Mouse (Mus musculus) stomach, postnatal 0 days (tissue): Measurements from ENCODE around the gene Amy2a5. TPM values are rescaled to one million over a fixed set of nuclear protein-coding genes. Genes with fewer than 3 reads are reported as not detected.
"Not testable (repeated sequence)": the region's sequence is repeated elsewhere in the genome, so short reads cannot be mapped to it uniquely, and the experiment has no call there.

Experiments
- ATAC-seq: fragments of 200-750 bp; cut with Nextera tagmentation; 2 replicates; pipeline ENCODE4 v1.8.0; 2017; ENCODE audit not compliant: low FRiP score, low TSS enrichment
- DNase-seq: peaks from one replicate; pipeline ENCODE4 v3.0.0-alpha.2; 2016; ENCODE audit warnings: low spot score
- H3K27ac ChIP-seq: fragments of 300-500 bp; sonication (generic); replicated peaks from 2 replicates; pipeline ENCODE4 v1.5.1; 2014; ENCODE audit warnings: mild to moderate bottlenecking, control low read depth
- H3K27me3 ChIP-seq: fragments of 300-500 bp; sonication (generic); 2 replicates; pipeline ENCODE4 v1.6.1; 2014; ENCODE audit warnings: low read length; ENCODE audit not compliant: control insufficient read depth, insufficient read depth
- H3K36me3 ChIP-seq: fragments of 300-500 bp; sonication (generic); 2 replicates; pipeline ENCODE4 v1.6.1; 2014; ENCODE audit warnings: low read length, mixed read lengths; ENCODE audit not compliant: control insufficient read depth, insufficient read depth
- H3K4me1 ChIP-seq: fragments of 300-500 bp; sonication (generic); replicated peaks from 2 replicates; pipeline ENCODE4 v1.6.1; 2014; ENCODE audit warnings: antibody characterized with exemption; ENCODE audit not compliant: control insufficient read depth, insufficient read depth
- H3K4me2 ChIP-seq: fragments of 300-500 bp; sonication (generic); replicated peaks from 2 replicates; pipeline ENCODE4 v1.6.1; 2014; ENCODE audit warnings: low read depth, mild to moderate bottlenecking, control low read depth, moderate library complexity
- H3K4me3 ChIP-seq: fragments of 300-500 bp; sonication (generic); 2 replicates; pipeline ENCODE4 v1.5.1; 2014; ENCODE audit warnings: low read depth, low read length, control low read depth
- H3K9ac ChIP-seq: fragments of 300-500 bp; sonication (generic); 2 replicates; pipeline ENCODE4 v1.6.1; 2014; ENCODE audit warnings: mild to moderate bottlenecking, low read length, control low read depth, mixed read lengths
- H3K9me3 ChIP-seq: fragments of 300-500 bp; sonication (generic); 2 replicates; pipeline ENCODE4 v1.6.1; 2016; ENCODE audit warnings: low read length; ENCODE audit not compliant: control insufficient read depth
- CTCF ChIP-seq: IDR thresholded peaks from 2 replicates; pipeline ENCODE4 v1.5.1; 2016; ENCODE audit warnings: antibody characterized with exemption, low read depth, mild to moderate bottlenecking, moderate library complexity
- EP300 ChIP-seq: optimal IDR thresholded peaks from 2 replicates; pipeline ENCODE3; 2016; ENCODE audit warnings: antibody characterized with exemption
- WGBS: fragments of 180-500 bp; shearing (Covaris S2); extraction: QIAGEN DNeasy Blood & Tissue Kit; methylation state at CpG from one replicate; pipeline ENCODE4 v1.1.7; 2014; 5-methylcytosine and 5-hydroxymethylcytosine counted together
- polyA plus RNA-seq: library from polyadenylated mRNA; unstranded; fragments of >200 nt; fragmentation: Nextera tagmentation; extraction: Ambion mirVana; gene quantifications from 2 replicates; pipeline ENCODE4 v1.2.1, GENCODE M21; 2015

Gene Amy2a5
- 0.41 and 0.57 TPM in 2 replicates for polyA plus RNA-seq

GRCm38 (mm10) chr3:113258737-113259136, at the start of gene Amy2a5:
Gene Amy2a5, minus strand, starts transcription at chr3:113258837.
- ATAC-seq, H3K36me3 ChIP-seq, H3K9ac ChIP-seq, H3K9me3 ChIP-seq, H3K4me1 ChIP-seq, H3K4me2 ChIP-seq, H3K27me3 ChIP-seq, DNase-seq, H3K4me3 ChIP-seq, H3K27ac ChIP-seq: not testable (repeated sequence)
- no CpG with 5 or more reads among the region's 4 CpGs for WGBS

- no CpG with 5 or more reads among the region's 4 CpGs for WGBS
- not testable (repeated sequence) for H3K27me3 ChIP-seq, H3K4me3 ChIP-seq, H3K9ac ChIP-seq, H3K9me3 ChIP-seq, H3K4me1 ChIP-seq, H3K4me2 ChIP-seq, ATAC-seq, DNase-seq, H3K27ac ChIP-seq, H3K36me3 ChIP-seq
Measured at GRCm38 (mm10) chr3:113291349-113291748, 32.7 kb upstream of the Amy2a5 start, which contains the start of gene Amy2a4. Gene Amy2a4, minus strand, starts transcription at chr3:113291449.

GRCm38 (mm10) chr3:113280285-113280684, 21.6 kb upstream of the Amy2a5 start:
- not testable (repeated sequence) for DNase-seq, H3K4me3 ChIP-seq, H3K27me3 ChIP-seq

GRCm38 (mm10) chr3:113279586-113279985, 20.9 kb upstream of the Amy2a5 start:
- H3K4me1 ChIP-seq, H3K27me3 ChIP-seq, H3K4me2 ChIP-seq, DNase-seq, ATAC-seq, H3K4me3 ChIP-seq, H3K9ac ChIP-seq, H3K27ac ChIP-seq, H3K36me3 ChIP-seq, H3K9me3 ChIP-seq: not testable (repeated sequence)

More at GRCm38 (mm10) chr3:113280285-113280684, 21.6 kb upstream of the Amy2a5 start:
- H3K27ac ChIP-seq, H3K9ac ChIP-seq, H3K4me1 ChIP-seq, H3K9me3 ChIP-seq, ATAC-seq, H3K4me2 ChIP-seq, H3K36me3 ChIP-seq: not testable (repeated sequence)

- no peak for DNase-seq
- 62% methylated on average over 1 of the region's 1 CpGs for WGBS
- TF ChIP-seq EP300 (no peak), CTCF (no peak)
Measured at GRCm38 (mm10) chr3:113227115-113227514, 31.5 kb downstream of the Amy2a5 start.

More at GRCm38 (mm10) chr3:113227115-113227514, 31.5 kb downstream of the Amy2a5 start:
- H3K4me3 ChIP-seq, result no peak overlapping the region
- H3K36me3 ChIP-seq, result no peaks in the 10 kb centered on the region
- H3K27me3 ChIP-seq, result no peaks in the 10 kb centered on the region
- H3K27ac ChIP-seq, result no peak overlapping the region
- no peak for ATAC-seq
- no peaks in the 10 kb centered on the region for H3K4me1 ChIP-seq
- H3K9ac ChIP-seq, result no peak overlapping the region
- H3K4me2 ChIP-seq, result no peak overlapping the region
- no peaks in the 10 kb centered on the region for H3K9me3 ChIP-seq

Other genes starting within 250 kb of the Amy2a5 start
- gene Amy2a4, start 32.6 kb upstream of the Amy2a5 start, polyA plus RNA-seq, result 4.4 and 7.0 TPM in 2 replicates
- 4.4 and 7.0 TPM in 2 replicates for gene Amy2a3, start 65.2 kb upstream of the Amy2a5 start, polyA plus RNA-seq
- gene Amy2a2, start 97.8 kb upstream of the Amy2a5 start, polyA plus RNA-seq, result 4.4 and 7.0 TPM in 2 replicates